Mouse (Mus musculus) bone marrow, adult 2 months (tissue): ENCODE measurements around the gene Zfr. TPM values are rescaled to one million over a fixed set of nuclear protein-coding genes. Genes with fewer than 3 reads are reported as not detected.
A peak's percentile ranks its signal among the peaks of the same experiment; 100 is the strongest.

Experiments used
- H3K27ac ChIP-seq: fragments of 200-500 bp; 2 replicates; pipeline ENCODE4 v1.5.1; 2012; ENCODE audit warnings: low read depth, mild to moderate bottlenecking, control low read depth, inconsistent platforms, low read length; ENCODE audit not compliant: control insufficient read depth, poor library complexity, insufficient read depth
- H3K4me1 ChIP-seq: fragments of 200-500 bp; 2 replicates; pipeline ENCODE4 v1.6.1; 2011; ENCODE audit warnings: low read length; ENCODE audit not compliant: control insufficient read depth, insufficient read depth
- H3K4me3 ChIP-seq: fragments of 200-500 bp; replicated peaks from 2 replicates; pipeline ENCODE3; 2011; ENCODE audit warnings: mild to moderate bottlenecking, low read depth, low read length, control low read depth; ENCODE audit not compliant: control insufficient read depth
- CTCF ChIP-seq: fragments of 200-500 bp; IDR thresholded peaks from 2 replicates; pipeline ENCODE4 v1.5.1; 2011; ENCODE audit warnings: low read length, control low read depth; ENCODE audit not compliant: control insufficient read depth, insufficient read depth
- POLR2A ChIP-seq: fragments of 200-500 bp; IDR thresholded peaks from 2 replicates; pipeline ENCODE4 v1.6.1; 2011; ENCODE audit warnings: low read depth, mild to moderate bottlenecking, control low read depth, low read length, borderline replicate concordance; ENCODE audit not compliant: control insufficient read depth
- WGBS: fragments of 180-500 bp; shearing (Covaris S2); methylation state at CpG from one replicate; pipeline ENCODE4 v1.1.7; 2018; 5-methylcytosine and 5-hydroxymethylcytosine counted together
- polyA plus RNA-seq: library from polyadenylated mRNA; stranded (reverse); fragments of >200 nt; gene quantifications from 2 replicates; pipeline ENCODE4 v1.2.4, GENCODE M21; 2011; ENCODE audit warnings: low replicate concordance; ENCODE audit not compliant: missing spikeins, insufficient read depth, insufficient read length

The Zfr gene
- 43.0 and 57.5 TPM in 2 replicates for polyA plus RNA-seq

DNA sequence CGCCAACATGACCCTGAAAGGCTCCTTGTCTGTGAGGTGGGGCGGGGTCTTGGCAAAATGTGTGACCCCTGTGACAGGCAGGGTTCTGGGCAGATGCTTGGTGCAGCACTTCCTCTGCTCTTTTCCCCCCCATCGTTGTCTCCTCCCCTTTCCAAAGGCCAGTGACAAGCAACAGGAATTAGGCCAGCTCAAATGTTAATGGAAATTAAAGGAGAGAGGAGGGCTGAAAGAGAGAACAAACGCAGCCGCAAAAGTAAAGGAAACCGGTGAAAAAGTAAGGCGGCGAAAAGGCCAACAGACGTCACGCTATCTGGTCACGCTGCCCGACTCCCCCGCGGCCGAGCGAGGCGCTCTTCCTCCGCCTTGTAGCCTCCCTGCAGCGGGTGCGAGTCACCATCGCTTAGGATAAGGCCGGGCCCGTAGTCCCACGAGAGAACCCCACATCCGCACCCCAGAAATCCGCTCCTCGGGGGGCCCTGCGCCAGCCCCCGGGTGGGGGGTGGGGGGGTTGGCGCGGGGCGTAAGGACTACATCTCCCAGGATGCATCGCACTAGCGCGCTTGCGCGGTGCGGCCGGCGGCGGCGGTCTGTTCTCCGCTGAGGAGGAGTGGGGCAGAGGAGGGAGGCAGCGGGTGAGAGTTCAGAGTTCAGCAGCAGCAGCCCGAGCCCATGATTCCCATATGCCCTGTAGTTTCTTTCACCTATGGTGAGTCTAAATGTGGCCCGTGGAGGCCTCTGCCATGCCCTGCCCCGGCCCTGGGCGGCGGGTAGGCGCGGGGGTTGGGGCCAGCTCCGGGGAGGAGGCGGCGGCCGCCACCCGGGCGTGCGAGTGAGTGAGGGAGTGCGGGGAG, at the start of gene Zfr:
Gene Zfr, plus strand, starts transcription at position 590 of the 851 bp plus-strand sequence.
- TF ChIP-seq POLR2A: peak; percentile 70
- peak; percentile 44; the same call in 1 of the 2 replicates for TF ChIP-seq CTCF
- peak within 1 kb of the TSS; percentile 95 for H3K4me3 ChIP-seq
- under 1% methylated on average over 59 of the region's 59 CpGs for WGBS
- H3K27ac ChIP-seq: peak within 1 kb of the TSS; percentile 91
- H3K4me1 ChIP-seq: no peaks in the 10 kb centered on the region; the same call in 1 of the 2 replicates

DNA sequence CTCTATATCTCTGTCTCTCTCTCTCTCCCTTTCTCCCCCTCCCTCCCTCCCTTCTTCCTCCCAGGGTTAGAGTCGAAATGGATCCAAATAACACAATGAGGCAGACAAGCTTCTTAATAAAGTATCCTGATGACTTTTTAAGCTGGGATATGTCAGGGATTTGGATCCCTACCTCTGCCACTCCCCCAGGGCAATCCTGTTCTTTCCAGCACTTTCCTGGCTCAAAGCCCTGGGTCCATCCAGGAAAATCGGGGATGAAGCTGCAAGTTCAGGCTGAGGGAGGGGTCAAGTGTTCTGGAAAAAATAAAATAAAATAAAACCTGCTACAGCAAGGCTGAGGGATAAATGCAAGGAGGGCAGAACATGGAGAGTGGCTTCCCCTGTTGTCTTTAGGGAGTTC, 49.7 kb upstream of the Zfr start:
- Histone ChIP-seq H3K27ac (no peak overlapping the region), H3K4me3 (no peak overlapping the region), H3K4me1 (no peaks in the 10 kb centered on the region; the same call in 1 of the 2 replicates)
- TF ChIP-seq CTCF (no peak), POLR2A (no peak)
- WGBS: 70% methylated on average over 2 of the region's 2 CpGs

DNA sequence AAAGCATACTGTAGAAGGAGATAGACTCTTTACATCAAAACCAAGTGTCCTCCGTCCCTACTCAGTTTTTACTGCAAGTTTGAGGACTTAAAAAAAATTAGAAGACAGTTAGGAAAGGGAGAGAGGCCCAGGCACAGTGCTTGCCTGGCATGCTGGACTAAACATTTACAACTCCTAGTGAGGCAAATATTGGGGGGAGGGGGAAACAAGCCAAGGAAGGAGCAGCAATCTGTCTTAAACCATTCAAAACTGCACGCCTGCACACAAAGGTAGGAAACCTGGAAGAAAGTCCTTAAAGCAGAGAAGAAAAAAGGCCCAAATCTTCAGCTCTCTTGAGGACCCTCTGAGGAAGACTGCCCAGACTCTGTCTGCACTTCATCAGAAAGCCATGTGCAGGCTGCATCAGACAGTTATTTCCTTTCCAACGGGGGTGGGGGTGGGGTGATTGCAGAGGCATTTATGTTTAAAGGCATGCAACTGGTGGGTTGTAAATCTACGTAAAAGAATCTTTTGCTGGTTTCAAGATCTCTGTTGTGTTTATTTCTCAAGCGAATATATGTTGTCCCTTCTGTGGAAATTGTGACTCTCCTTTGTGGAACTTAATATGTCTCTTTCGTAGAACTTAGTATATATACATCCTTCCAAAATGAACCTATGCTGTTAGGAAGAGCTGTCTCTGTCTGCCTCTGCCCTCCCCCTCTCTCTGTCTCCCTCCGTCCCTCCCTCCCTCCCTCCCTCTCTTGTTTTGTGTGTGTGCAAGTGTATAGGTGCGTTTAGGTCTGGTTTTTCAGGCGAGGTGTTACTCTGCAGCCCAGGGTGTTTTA, 49.0 kb upstream of the Zfr start:
- Histone ChIP-seq H3K4me3 (no peak overlapping the region), H3K27ac (no peak overlapping the region), H3K4me1 (no peaks in the 10 kb centered on the region; the same call in 1 of the 2 replicates)
- 62% methylated on average over 9 of the region's 9 CpGs for WGBS
- TF ChIP-seq CTCF (no peak), POLR2A (no peak)

DNA sequence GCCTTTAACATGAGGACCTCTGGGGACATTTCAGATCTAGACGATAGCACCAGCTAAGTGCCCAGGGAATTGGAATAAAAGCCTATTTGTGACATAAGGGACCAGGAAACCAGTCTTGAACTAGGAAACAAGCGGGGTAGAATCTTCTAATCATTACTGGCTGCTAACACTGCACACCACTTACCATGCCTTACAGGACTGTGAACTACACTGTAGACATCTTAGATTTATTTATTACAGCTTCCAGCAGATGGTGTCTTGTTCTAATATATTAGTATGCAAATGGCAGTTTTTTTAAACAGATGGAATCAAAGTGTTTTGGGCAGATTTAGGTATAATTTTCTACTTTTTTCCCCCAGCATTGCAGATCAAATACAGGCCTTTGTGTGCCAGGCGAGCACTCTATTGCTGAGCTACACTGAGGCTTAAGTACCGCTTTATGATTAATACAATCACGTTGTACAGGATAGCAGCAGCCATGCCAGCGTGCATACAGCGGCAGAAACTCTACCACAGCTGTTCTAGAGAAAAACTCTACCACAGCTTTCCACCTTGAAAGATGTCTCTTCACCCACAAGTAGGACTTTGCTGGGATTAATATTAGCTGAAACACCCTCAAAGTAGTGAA, 44.8 kb upstream of the Zfr start:
- H3K4me3 ChIP-seq: no peak overlapping the region
- 81% methylated on average over 7 of the region's 7 CpGs for WGBS
- H3K27ac ChIP-seq: no peak overlapping the region
- TF ChIP-seq CTCF (no peak), POLR2A (no peak)
- H3K4me1 ChIP-seq: no peaks in the 10 kb centered on the region

DNA sequence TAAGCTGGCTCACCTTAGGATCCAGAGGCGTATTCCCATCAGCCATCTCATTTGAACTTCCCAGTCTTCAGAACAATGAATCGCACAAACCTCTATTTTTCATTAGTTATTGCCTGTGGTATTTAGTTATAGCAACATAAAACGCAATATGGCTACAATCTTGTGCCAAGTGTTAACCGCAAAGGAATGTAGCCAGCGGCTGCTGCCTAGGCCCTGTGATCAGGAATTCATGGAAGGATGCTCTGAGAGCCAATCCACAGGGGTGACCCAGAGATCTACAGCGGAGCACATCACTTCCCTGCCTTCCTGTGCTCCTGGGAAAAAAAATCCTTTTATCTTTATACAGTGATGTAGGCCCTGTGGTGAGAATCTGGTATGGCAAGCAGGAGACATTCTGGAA, 43.2 kb upstream of the Zfr start:
- Histone ChIP-seq H3K4me3 (no peak overlapping the region), H3K4me1 (no peaks in the 10 kb centered on the region), H3K27ac (no peak overlapping the region)
- TF ChIP-seq CTCF (no peak), POLR2A (no peak)
- 84% methylated on average over 6 of the region's 6 CpGs for WGBS

DNA sequence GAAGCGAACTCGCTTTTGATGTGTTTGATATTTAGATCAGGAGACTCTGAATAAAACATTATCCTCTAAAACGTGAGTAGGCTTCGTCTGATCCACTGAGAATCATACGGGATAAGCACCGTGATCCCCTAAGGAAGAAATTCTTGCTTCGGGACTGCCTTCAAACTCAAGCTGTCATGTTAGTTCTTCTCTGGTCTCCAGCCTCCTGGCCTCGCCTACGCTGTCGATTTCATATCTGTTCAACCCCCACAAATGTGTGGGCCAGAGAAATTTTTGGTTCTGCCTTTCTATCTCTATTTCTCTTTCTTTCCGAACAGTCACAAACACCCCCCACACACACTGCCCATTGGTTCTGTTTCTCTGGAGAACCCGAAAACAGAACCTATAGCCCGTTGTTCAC, 35.3 kb upstream of the Zfr start:
- Histone ChIP-seq H3K4me1 (no peaks in the 10 kb centered on the region), H3K27ac (no peak overlapping the region), H3K4me3 (no peak overlapping the region)
- 82% methylated on average over 13 of the region's 13 CpGs for WGBS
- TF ChIP-seq CTCF (no peak), POLR2A (no peak)

DNA sequence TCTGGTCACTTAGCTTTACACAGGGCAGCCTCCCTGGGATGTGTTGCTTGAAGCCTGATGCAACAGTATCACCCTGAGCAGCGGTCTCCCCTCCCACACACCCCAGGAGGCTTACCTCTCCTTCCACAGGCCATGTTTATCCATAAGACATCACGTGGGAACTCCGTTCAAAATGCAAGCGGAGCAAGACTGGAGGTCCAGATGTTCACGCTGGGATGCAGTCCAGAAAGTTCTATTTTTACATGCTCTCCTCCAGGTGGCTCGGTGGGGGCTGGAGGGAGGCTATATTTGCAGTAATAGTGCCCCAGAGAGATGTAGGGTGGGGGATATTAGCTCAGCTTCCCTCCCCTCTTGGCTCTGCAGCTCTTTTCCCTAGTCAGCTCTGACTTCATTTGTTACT, 33.5 kb upstream of the Zfr start:
- H3K4me3 ChIP-seq: no peak overlapping the region
- no peak overlapping the region for H3K27ac ChIP-seq
- WGBS: 68% methylated on average over 6 of the region's 6 CpGs
- no peak for TF ChIP-seq CTCF
- no peak for TF ChIP-seq POLR2A
- no peaks in the 10 kb centered on the region for H3K4me1 ChIP-seq

DNA sequence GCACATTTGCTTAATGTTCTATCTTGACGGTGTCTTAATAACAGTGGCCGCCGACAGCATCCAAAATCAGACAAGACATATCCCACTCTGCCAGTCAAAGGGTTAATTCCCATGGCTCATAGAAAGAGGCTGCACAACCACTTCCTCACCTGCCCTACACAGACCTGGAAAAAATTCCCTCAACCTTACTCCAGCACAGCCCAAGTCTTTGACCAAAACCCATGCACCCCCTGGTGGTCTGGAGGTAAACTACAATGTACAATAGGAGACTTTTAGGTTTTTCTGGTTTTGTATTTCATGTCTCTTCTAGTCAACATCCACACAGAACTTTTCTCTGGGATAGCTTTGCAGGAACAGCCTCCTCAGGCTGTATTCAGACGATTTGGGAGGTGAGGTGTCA, 32.8 kb upstream of the Zfr start:
- WGBS: 75% methylated on average over 4 of the region's 4 CpGs
- H3K27ac ChIP-seq: no peak overlapping the region
- TF ChIP-seq POLR2A: no peak
- peak; percentile 49 for TF ChIP-seq CTCF
- H3K4me3 ChIP-seq: no peak overlapping the region
- no peaks in the 10 kb centered on the region for H3K4me1 ChIP-seq
